Mouse (Mus musculus): ENCODE measurements around the gene Gm5148.

- TF ChIP-seq CTCF (IDR thresholded peaks at IDR 0.05; ENCODE audit: extremely low read depth, insufficient read depth, low read length), result no peak
- TF ChIP-seq POLR2A (IDR thresholded peaks at IDR 0.05; ENCODE audit: extremely low read depth, insufficient read depth, low read length), result no peak
Observed at GRCm38 (mm10) chr3:37737407-37737806, 13.1 kb upstream of the Gm5148 start.

Data from cortical plate, adult 2 months (tissue).